Mouse (Mus musculus) bone marrow macrophage, adult 2 months (primary cell): ENCODE measurements at regions not wholly inside any gene's neighbourhood (a gene's known extent, or its start where the extent isn't known, plus 50 kb on each side); places are given as distances from the start of the nearest gene placed in this dataset.

ENCODE experiments used
- CTCF ChIP-seq: IDR thresholded peaks from 2 replicates; pipeline ENCODE4 v1.5.1; 2012; ENCODE audit warnings: low read depth, mild to moderate bottlenecking, low read length, moderate library complexity
- POLR2A ChIP-seq: IDR thresholded peaks from 2 replicates; pipeline ENCODE4 v1.6.1; 2012; ENCODE audit warnings: mild to moderate bottlenecking, low read depth, low read length, borderline replicate concordance

- TF ChIP-seq POLR2A (no peak), CTCF (no peak)
Observed at GRCm38 (mm10) chr8:128261367-128261766, 97.0 kb upstream of the Nrp1 start.
